Mouse (Mus musculus) CH12.LX (cell line): ENCODE data around the gene Prom2.

Source experiments
- CTCF ChIP-seq, 2 experiments: IDR thresholded peaks in 1 of 2; conservative IDR thresholded peaks in 1 of 2; 2 replicates each; pipeline ENCODE4 v1.5.1; 2011 to 2012; ENCODE audit warnings: low read depth in 2 of 2, low read length in 2 of 2, improper control_type of control experiment in 1 of 2, inconsistent platforms in 1 of 2, mild to moderate bottlenecking in 1 of 2, moderate library complexity in 1 of 2
- E2F4 ChIP-seq: IDR thresholded peaks from 2 replicates; pipeline ENCODE4 v1.6.1; 2011; ENCODE audit warnings: low read depth, low read length, improper control_type of control experiment; ENCODE audit not compliant: insufficient replicate concordance
- JUND ChIP-seq: conservative IDR thresholded peaks from 2 replicates; pipeline ENCODE4 v1.6.1; 2011; ENCODE audit warnings: low read depth, low read length, improper control_type of control experiment
- MEF2A ChIP-seq: IDR thresholded peaks from 2 replicates; pipeline ENCODE4 v1.6.1; 2014; ENCODE audit warnings: low read depth, mild to moderate bottlenecking, inconsistent platforms, low read length, improper control_type of control experiment, borderline replicate concordance

GRCm38 (mm10) chr2:127479763-127480162 lies 61.5 kb downstream of the Prom2 start:
- TF ChIP-seq JUND = no peak
- TF ChIP-seq E2F4 = no peak
- TF ChIP-seq CTCF (conservative IDR thresholded peaks at IDR 0.05 in 1 of 2, IDR thresholded peaks at IDR 0.05 in 1 of 2; ENCODE audit: low read depth in 2 of 2, low read length in 2 of 2) = no peak
- no peak for TF ChIP-seq MEF2A
